Mouse (Mus musculus): ENCODE results near the gene Arhgef18.

Arhgef18 gene

GRCm38 (mm10) chr8:3395246-3395645 lies 2.4 kb downstream of the Arhgef18 start:
- DNase-seq (ENCODE audit: low spot score in 2 of 2), result no peak

- no peak for DNase-seq (ENCODE audit: low spot score in 2 of 2)
Observed at GRCm38 (mm10) chr8:3397597-3397996, 4.8 kb downstream of the Arhgef18 start.

- DNase-seq (ENCODE audit: low spot score in 2 of 2), result no peak
Observed at GRCm38 (mm10) chr8:3400509-3400908, 7.7 kb downstream of the Arhgef18 start.

GRCm38 (mm10) chr8:3407417-3407816 lies 14.6 kb downstream of the Arhgef18 start:
- DNase-seq (ENCODE audit: low spot score in 2 of 2), result no peak

GRCm38 (mm10) chr8:3411085-3411484 lies 18.3 kb downstream of the Arhgef18 start:
- DNase-seq (ENCODE audit: low spot score in 2 of 2), result no peak

- DNase-seq (ENCODE audit: low spot score in 2 of 2), result no peak
Observed at GRCm38 (mm10) chr8:3411901-3412301, 19.1 kb downstream of the Arhgef18 start.

- no peak for DNase-seq (ENCODE audit: low spot score in 2 of 2)
Observed at GRCm38 (mm10) chr8:3412816-3413215, 20.0 kb downstream of the Arhgef18 start.

- DNase-seq (ENCODE audit: low spot score in 2 of 2), result no peak
Observed at GRCm38 (mm10) chr8:3414639-3415190, 21.9 kb downstream of the Arhgef18 start.

GRCm38 (mm10) chr8:3415259-3415658 lies 22.5 kb downstream of the Arhgef18 start:
- no peak for DNase-seq (ENCODE audit: low spot score in 2 of 2)

GRCm38 (mm10) chr8:3415661-3416060 lies 22.9 kb downstream of the Arhgef18 start:
- DNase-seq (ENCODE audit: low spot score in 2 of 2), result no peak

GRCm38 (mm10) chr8:3416846-3417245 lies 24.0 kb downstream of the Arhgef18 start:
- no peak for DNase-seq (ENCODE audit: low spot score in 2 of 2)

GRCm38 (mm10) chr8:3417455-3417854 lies 24.6 kb downstream of the Arhgef18 start:
- DNase-seq (ENCODE audit: low spot score in 2 of 2), result no peak

- DNase-seq (ENCODE audit: low spot score in 2 of 2), result no peak
Observed at GRCm38 (mm10) chr8:3418101-3418500, 25.3 kb downstream of the Arhgef18 start.

- no peak for DNase-seq (ENCODE audit: low spot score in 2 of 2)
Observed at GRCm38 (mm10) chr8:3420105-3420706, 27.4 kb downstream of the Arhgef18 start.

GRCm38 (mm10) chr8:3421507-3421906 lies 28.7 kb downstream of the Arhgef18 start:
- no peak for DNase-seq (ENCODE audit: low spot score in 2 of 2)

GRCm38 (mm10) chr8:3425217-3425616 lies 32.4 kb downstream of the Arhgef18 start:
- DNase-seq (ENCODE audit: low spot score in 2 of 2), result no peak

GRCm38 (mm10) chr8:3426211-3426610 lies 33.4 kb downstream of the Arhgef18 start:
- DNase-seq (ENCODE audit: low spot score in 2 of 2), result no peak

GRCm38 (mm10) chr8:3428426-3428825 lies 35.6 kb downstream of the Arhgef18 start:
- no peak for DNase-seq (ENCODE audit: low spot score in 2 of 2)

- DNase-seq (ENCODE audit: low spot score in 2 of 2), result no peak
Observed at GRCm38 (mm10) chr8:3429966-3430365, 37.2 kb downstream of the Arhgef18 start.

GRCm38 (mm10) chr8:3431113-3431512 lies 38.3 kb downstream of the Arhgef18 start:
- no peak for DNase-seq (ENCODE audit: low spot score in 2 of 2)

GRCm38 (mm10) chr8:3436492-3436891 lies 43.7 kb downstream of the Arhgef18 start:
- no peak for DNase-seq (ENCODE audit: low spot score in 2 of 2)

- DNase-seq (ENCODE audit: low spot score in 2 of 2), result no peak
Observed at GRCm38 (mm10) chr8:3439510-3439909, 46.7 kb downstream of the Arhgef18 start.

- no peak for DNase-seq (ENCODE audit: low spot score in 2 of 2)
Observed at GRCm38 (mm10) chr8:3449226-3449625, 56.4 kb downstream of the Arhgef18 start.

- DNase-seq (ENCODE audit: low spot score in 2 of 2), result no peak
Observed at GRCm38 (mm10) chr8:3450670-3451069, 57.9 kb downstream of the Arhgef18 start.
